Mouse (Mus musculus) adrenal gland, postnatal 4 days (tissue): ENCODE measurements around the gene Dab2ip. TPM values are rescaled to one million over a fixed set of nuclear protein-coding genes. Genes with fewer than 3 reads are reported as not detected.

Experiments used
- DNase-seq, 2 experiments: peaks; one replicate each; pipeline ENCODE4 v3.0.0; 2021 to 2022; ENCODE audit warnings: low spot score in 2 of 2, mixed read lengths in 2 of 2
- total RNA-seq, 2 experiments: library from RNA; stranded (reverse); gene quantifications; 2 replicates each; pipeline ENCODE4 v1.2.3; 2021

The Dab2ip gene
- total RNA-seq, 2 experiments from 2014 or later, result 74.4 to 77.6 TPM

- DNase-seq, result no peak
Measured at GRCm38 (mm10) chr2:35558826-35559550, 922 bp downstream of the Dab2ip start.

GRCm38 (mm10) chr2:35559551-35559835 is 1.4 kb downstream of the Dab2ip start:
- no peak for DNase-seq

- DNase-seq, result no peak
Measured at GRCm38 (mm10) chr2:35563722-35564121, 5.7 kb downstream of the Dab2ip start.

- DNase-seq, result no peak
Measured at GRCm38 (mm10) chr2:35565051-35565836, 7.2 kb downstream of the Dab2ip start.

- no peak for DNase-seq
Measured at GRCm38 (mm10) chr2:35566957-35567693, 9.1 kb downstream of the Dab2ip start.

GRCm38 (mm10) chr2:35567694-35568149 is 9.7 kb downstream of the Dab2ip start:
- no peak for DNase-seq

- DNase-seq, result no peak
Measured at GRCm38 (mm10) chr2:35570743-35571142, 12.7 kb downstream of the Dab2ip start.

GRCm38 (mm10) chr2:35574643-35575042 is 16.6 kb downstream of the Dab2ip start:
- DNase-seq, result no peak

GRCm38 (mm10) chr2:35576675-35577074 is 18.6 kb downstream of the Dab2ip start:
- no peak for DNase-seq

GRCm38 (mm10) chr2:35580111-35580510 is 22.0 kb downstream of the Dab2ip start:
- no peak for DNase-seq

- peak; percentile 11 to 18 for DNase-seq
Measured at GRCm38 (mm10) chr2:35581501-35582340, 23.7 kb downstream of the Dab2ip start.

- peak; percentile 22 to 37 for DNase-seq
Measured at GRCm38 (mm10) chr2:35582341-35582941, 24.4 kb downstream of the Dab2ip start.

GRCm38 (mm10) chr2:35583406-35583805 is 25.3 kb downstream of the Dab2ip start:
- no peak for DNase-seq

- no peak for DNase-seq
Measured at GRCm38 (mm10) chr2:35584011-35584410, 25.9 kb downstream of the Dab2ip start.

GRCm38 (mm10) chr2:35588368-35588767 is 30.3 kb downstream of the Dab2ip start:
- DNase-seq, result no peak

GRCm38 (mm10) chr2:35589385-35589784 is 31.3 kb downstream of the Dab2ip start:
- DNase-seq, result no peak

GRCm38 (mm10) chr2:35589800-35590199 is 31.7 kb downstream of the Dab2ip start:
- DNase-seq, result no peak

GRCm38 (mm10) chr2:35591961-35592724 is 34.1 kb downstream of the Dab2ip start:
- DNase-seq, result no peak

GRCm38 (mm10) chr2:35592725-35593392 is 34.8 kb downstream of the Dab2ip start:
- DNase-seq, result no peak
